Mouse (Mus musculus) splenic B cell, adult 2 months (primary cell): ENCODE results near the gene Ssbp4.
A peak's percentile ranks its signal among the peaks of the same experiment; 100 is the strongest.

Source experiments
- DNase-seq: peaks from one replicate; pipeline ENCODE4 v3.0.0-alpha.2; 2011; ENCODE audit warnings: low read depth, low spot score
- H3K27me3 ChIP-seq: 2 replicates; pipeline ENCODE4 v1.6.1; 2012; ENCODE audit warnings: mild to moderate bottlenecking, low read length, moderate library complexity, mixed read lengths; ENCODE audit not compliant: control insufficient read depth, poor library complexity, insufficient read depth, severe bottlenecking
- H3K36me3 ChIP-seq: 2 replicates; pipeline ENCODE4 v1.6.1; 2012; ENCODE audit warnings: mild to moderate bottlenecking, low read length, moderate library complexity, mixed read lengths; ENCODE audit not compliant: control insufficient read depth, poor library complexity, insufficient read depth, severe bottlenecking

Gene Ssbp4

GRCm38 (mm10) chr8:70644065-70644464, 35.4 kb upstream of the Ssbp4 start:
- DNase-seq = peak; percentile 60
- H3K36me3 ChIP-seq = no peaks in the 10 kb centered on the region
- H3K27me3 ChIP-seq = no peaks in the 10 kb centered on the region

DNA sequence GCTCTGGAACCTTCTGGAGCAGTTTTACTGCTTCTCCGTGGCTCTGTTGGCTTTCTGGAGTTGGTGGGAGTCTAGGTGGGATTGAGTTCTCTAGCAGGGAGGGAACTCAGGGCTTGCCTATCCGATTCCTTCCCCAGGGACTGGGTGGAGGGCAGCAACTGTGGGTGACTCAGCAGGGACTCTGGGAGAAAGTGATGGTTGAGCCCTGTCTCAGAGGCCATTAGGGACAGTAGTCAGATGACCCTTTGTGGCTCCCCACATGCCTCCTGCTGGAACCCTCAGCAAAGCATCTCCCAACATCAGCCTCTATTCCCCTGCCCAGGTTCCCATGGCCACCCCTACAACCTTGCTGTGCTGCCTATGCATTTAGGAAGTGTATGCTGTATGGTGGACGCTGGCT, 34.3 kb upstream of the Ssbp4 start:
- Histone ChIP-seq H3K36me3 (no peaks in the 10 kb centered on the region), H3K27me3 (no peaks in the 10 kb centered on the region)
- DNase-seq = no peak

DNA sequence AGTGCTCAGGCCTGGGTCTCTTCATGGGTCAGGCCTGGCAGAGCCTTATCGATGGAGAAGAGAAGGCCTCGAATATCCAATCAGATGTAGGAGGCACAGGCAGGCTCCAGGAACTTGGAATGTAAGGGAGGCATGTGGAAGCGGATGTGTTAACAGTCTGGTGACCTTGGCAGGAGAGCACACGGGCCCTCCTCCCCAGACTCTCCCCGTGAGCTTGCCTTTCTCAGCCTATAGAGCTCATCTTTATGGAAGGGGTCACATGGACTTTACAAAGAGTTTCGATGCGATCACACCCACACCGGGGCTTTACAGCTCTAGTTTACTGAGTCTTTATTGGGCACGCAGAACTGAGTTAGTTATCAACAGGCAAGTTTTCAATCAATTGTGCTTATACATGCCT, 30.1 kb upstream of the Ssbp4 start:
- H3K27me3 ChIP-seq = no peaks in the 10 kb centered on the region
- no peak for DNase-seq
- H3K36me3 ChIP-seq = no peaks in the 10 kb centered on the region

- Histone ChIP-seq H3K36me3 (no peaks in the 10 kb centered on the region), H3K27me3 (no peaks in the 10 kb centered on the region)
- DNase-seq = peak; percentile 61
Observed at GRCm38 (mm10) chr8:70636838-70637237, 28.2 kb upstream of the Ssbp4 start.

- Histone ChIP-seq H3K36me3 (no peaks in the 10 kb centered on the region), H3K27me3 (no peaks in the 10 kb centered on the region)
- peak; percentile 86 for DNase-seq
Observed at GRCm38 (mm10) chr8:70635527-70635926, 26.9 kb upstream of the Ssbp4 start.

DNA sequence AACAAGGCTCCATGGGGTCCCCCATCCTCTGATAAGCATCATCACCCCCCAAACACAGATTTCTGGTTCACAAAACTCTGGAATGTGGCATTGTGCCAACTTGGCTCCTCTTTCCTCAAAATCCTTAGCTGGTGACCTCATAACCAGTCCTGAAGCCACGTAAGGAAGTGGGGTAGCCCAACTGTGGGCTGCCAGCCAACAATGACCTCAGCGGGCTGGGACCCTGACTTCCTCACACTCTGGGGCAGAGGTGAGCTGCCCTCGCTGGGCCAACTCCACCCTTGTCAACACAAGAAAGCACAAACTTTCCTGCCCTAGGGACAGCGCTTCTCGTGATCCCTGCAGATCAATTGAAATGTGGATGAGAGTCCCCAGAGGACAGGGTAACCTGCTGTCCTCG, 25.4 kb upstream of the Ssbp4 start:
- DNase-seq = no peak
- H3K27me3 ChIP-seq = no peaks in the 10 kb centered on the region
- H3K36me3 ChIP-seq = no peaks in the 10 kb centered on the region

- Histone ChIP-seq H3K36me3 (no peaks in the 10 kb centered on the region), H3K27me3 (no peaks in the 10 kb centered on the region)
- no peak for DNase-seq
Observed at GRCm38 (mm10) chr8:70632346-70632892, 23.7 kb upstream of the Ssbp4 start, which contains the start of gene Gdf15. Gdf15 (minus strand) TSS chr8:70632456.

DNA sequence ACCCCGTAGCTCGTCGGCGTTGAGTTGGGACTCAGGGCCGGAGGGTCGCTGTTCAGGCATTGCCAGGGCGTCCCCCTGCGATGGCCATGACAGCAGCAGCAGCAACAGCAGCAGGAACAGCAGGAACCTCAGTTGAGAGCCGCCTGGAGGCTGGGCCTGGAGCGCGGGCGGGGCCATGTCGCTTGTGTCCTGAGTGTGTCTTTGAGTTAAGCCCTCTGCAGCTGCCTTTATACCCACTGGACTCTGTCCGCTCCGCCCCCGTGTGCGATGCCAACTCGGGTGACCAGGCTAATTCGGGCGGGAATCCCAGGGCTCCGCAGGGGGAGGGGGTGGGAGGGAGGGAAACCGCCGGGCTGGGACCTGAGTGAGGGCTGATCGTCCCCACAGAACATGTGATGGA, 22.8 kb upstream of the Ssbp4 start:
- no peaks in the 10 kb centered on the region for H3K36me3 ChIP-seq
- no peaks in the 10 kb centered on the region for H3K27me3 ChIP-seq
- no peak for DNase-seq

GRCm38 (mm10) chr8:70630532-70631381, 22.1 kb upstream of the Ssbp4 start:
- peak; percentile 37 for DNase-seq
- no peaks in the 10 kb centered on the region for H3K27me3 ChIP-seq
- no peaks in the 10 kb centered on the region for H3K36me3 ChIP-seq

GRCm38 (mm10) chr8:70629574-70630531, 21.2 kb upstream of the Ssbp4 start:
- Histone ChIP-seq H3K27me3 (no peaks in the 10 kb centered on the region), H3K36me3 (no peaks in the 10 kb centered on the region)
- DNase-seq = peak; percentile 98

DNA sequence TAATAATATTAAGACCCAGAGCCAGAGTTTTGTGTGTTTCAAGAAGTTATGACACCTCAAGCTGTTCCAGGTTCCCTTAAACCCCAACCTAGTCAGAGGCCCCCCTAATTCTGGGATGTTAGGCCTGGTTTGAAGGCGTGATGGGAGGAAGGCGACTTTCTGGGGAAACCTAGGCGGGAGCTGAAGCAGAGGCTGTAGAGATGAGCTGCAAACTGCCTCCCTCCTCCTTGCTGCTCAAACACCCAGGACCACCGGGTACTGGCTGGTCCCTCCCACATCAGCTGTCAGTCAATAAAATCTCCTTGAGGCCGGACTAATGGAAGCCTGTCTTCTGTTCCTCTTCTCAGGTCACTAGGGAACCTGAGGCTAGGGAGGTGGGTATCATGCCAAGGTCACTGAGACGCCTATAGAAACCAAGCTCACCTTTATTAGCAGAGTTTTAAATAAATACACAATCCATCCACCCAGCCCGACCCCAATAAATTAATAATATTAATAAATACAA, 20.4 kb upstream of the Ssbp4 start:
- H3K27me3 ChIP-seq = no peaks in the 10 kb centered on the region
- no peaks in the 10 kb centered on the region for H3K36me3 ChIP-seq
- DNase-seq = no peak

DNA sequence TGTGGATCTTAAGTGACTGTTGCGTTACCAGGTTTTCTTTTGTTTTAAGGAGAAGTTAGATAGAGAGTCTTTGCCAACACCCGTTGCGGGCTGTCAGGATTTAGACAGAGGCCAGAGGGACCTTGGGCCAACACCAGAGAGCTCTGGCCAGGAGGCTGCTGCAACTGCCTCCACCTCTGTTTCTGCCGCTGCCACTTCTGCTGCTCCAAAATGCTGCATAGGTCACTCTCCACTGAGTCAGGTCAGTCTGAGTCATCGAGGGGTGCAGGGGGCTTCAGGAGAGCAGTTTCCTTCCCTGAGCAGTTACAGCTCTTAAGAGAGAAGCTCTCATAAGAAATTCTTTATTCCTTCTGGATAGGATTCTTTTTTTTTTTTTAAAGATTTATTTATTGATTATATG, 18.4 kb upstream of the Ssbp4 start:
- no peak for DNase-seq
- H3K27me3 ChIP-seq = no peaks in the 10 kb centered on the region
- no peaks in the 10 kb centered on the region for H3K36me3 ChIP-seq

DNA sequence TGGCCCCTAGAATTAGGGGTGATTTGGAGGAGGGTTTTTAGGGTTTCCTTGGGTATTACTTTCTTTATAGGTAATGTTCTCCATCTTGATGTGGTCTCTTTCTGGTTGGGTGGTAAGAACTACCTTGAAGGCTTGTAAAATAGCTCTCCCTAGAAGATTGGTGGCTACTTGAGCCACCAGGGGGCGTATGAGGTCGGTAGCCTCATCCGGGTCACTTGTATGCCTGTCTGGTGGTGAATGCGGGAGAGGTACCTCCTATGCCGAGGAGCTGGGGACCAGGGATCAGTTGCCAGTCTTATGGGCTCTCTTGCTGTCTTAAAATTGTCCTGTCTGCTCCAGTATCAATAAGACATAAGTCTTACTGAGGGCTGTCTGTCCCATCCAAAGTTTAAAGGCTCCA, 16.4 kb upstream of the Ssbp4 start:
- H3K27me3 ChIP-seq = no peaks in the 10 kb centered on the region
- DNase-seq = peak; percentile 75

DNA sequence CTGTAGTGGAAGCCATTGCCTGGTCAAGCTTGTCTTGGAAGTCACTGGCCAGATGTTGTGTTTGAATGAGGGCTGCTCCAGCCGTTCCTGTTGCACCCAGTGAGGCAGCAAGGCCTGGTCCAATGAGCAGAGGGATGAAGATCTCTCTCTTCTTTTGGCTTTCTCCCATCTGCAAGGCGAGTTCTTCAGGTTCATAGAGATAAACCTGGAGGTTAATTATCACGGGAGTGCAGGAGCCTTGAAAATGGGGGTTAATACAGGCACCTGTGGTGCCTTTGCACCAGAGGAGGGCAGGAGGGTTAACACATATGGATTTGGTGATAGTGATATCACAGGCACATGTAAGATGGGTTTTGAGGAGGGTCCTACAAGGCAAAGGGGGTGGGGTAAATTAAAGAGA, 13.5 kb upstream of the Ssbp4 start:
- H3K27me3 ChIP-seq = no peaks in the 10 kb centered on the region
- H3K36me3 ChIP-seq = no peaks in the 10 kb centered on the region
- no peak for DNase-seq

More for the DNA sequence above, 16.4 kb upstream of the Ssbp4 start:
- no peaks in the 10 kb centered on the region for H3K36me3 ChIP-seq
